Comparison of ENCODE assay signal across 15 mouse cellular contexts in the genomic region with DNA sequence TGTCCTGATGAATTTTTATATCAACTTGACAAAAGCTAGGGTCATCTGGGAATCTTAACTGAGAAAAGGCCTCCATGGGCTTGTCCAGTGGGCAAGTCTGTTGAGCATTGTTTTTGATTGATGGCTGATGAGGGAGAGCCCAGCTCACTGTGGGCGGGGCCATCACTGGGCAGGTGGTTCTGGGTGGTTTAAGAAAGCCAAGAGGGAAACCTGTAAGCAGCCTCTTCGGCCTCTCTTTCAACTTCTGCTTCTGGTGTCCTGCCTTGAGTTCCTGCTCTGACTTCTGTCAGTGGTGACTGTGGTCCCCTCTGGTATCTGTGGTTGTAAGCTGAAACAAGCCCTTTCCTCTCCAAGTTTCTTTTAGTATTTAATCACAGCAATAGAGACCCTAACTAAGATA.
A peak's percentile ranks its signal among the peaks of the same experiment; 100 is the strongest.
DNase-seq lines count a peak whose midpoint lies in the region; ATAC-seq and TF ChIP-seq lines count a peak whose summit lies in the region.
"Had no signal": no experiment of that assay in that cellular context is flagged by ENCODE, and none has a peak within 500 bp of the region (broad histone marks: within the 10 kb centered on the region; RNA-seq: fewer than 3 reads in every experiment).

No protein-coding gene starts in this region.

- no peaks in the 10 kb centered on the region for H3K27me3 ChIP-seq in forebrain, embryonic 14.5 days (replicated peaks; ENCODE audit: control insufficient read depth, insufficient read depth, low read length)
- no peaks in the 10 kb centered on the region for H3K27me3 ChIP-seq in forebrain, embryonic 16.5 days (replicated peaks; ENCODE audit: control insufficient read depth, insufficient read depth, low read length)
- no peaks in the 10 kb centered on the region for H3K27me3 ChIP-seq in hindbrain, embryonic 10.5 days (ENCODE audit: insufficient read depth, poor library complexity, severe bottlenecking)
- no peaks in the 10 kb centered on the region for H3K27me3 ChIP-seq in hindbrain, embryonic 16.5 days (replicated peaks; ENCODE audit: control insufficient read depth, insufficient read depth, low read length)
- H3K27me3 ChIP-seq: neural tube, embryonic 12.5 days had no signal

- H3K4me3 ChIP-seq in forebrain, embryonic 14.5 days (ENCODE audit: low read depth, low read length) = no peak overlapping the region
- no peak overlapping the region for H3K4me3 ChIP-seq in forebrain, embryonic 16.5 days (replicated peaks; ENCODE audit: low read length)
- H3K4me3 ChIP-seq in hindbrain, embryonic 10.5 days = no peak overlapping the region
- H3K4me3 ChIP-seq in hindbrain, embryonic 16.5 days (ENCODE audit: low read length) = no peak overlapping the region
- H3K4me3 ChIP-seq in left cerebral cortex, adult 2 months = no peak overlapping the region
- H3K4me3 ChIP-seq: neural tube, embryonic 12.5 days had no signal

- WGBS in forebrain, embryonic 14.5 days = 97% methylated on average over 2 of the region's 2 CpGs
- WGBS in forebrain, embryonic 16.5 days = 86% methylated on average over 2 of the region's 2 CpGs
- 88% methylated on average over 2 of the region's 2 CpGs for WGBS in hindbrain, embryonic 10.5 days
- WGBS in hindbrain, embryonic 16.5 days = 94% methylated on average over 2 of the region's 2 CpGs

- no peak overlapping the region for H3K4me2 ChIP-seq in forebrain, embryonic 14.5 days (ENCODE audit: low read length)
- no peak overlapping the region for H3K4me2 ChIP-seq in forebrain, embryonic 16.5 days (ENCODE audit: low read length)
- no peak overlapping the region for H3K4me2 ChIP-seq in hindbrain, embryonic 16.5 days (ENCODE audit: low read length)

- peaks cover 7% of the 10 kb centered on the region; the same call in 1 of the 2 replicates for H3K4me1 ChIP-seq in forebrain, embryonic 14.5 days (ENCODE audit: control insufficient read depth, insufficient read depth, low read length)
- peaks cover 17% of the 10 kb centered on the region for H3K4me1 ChIP-seq in forebrain, embryonic 16.5 days (replicated peaks; ENCODE audit: control insufficient read depth, insufficient read depth, low read length)
- peaks cover 62% of the 10 kb centered on the region for H3K4me1 ChIP-seq in hindbrain, embryonic 10.5 days (replicated peaks)
- peaks cover 16% of the 10 kb centered on the region for H3K4me1 ChIP-seq in hindbrain, embryonic 16.5 days (ENCODE audit: control insufficient read depth, insufficient read depth, low read depth, low read length)

- H3K27ac ChIP-seq in forebrain, embryonic 14.5 days (ENCODE audit: low read depth, low read length) = peak overlapping the region; percentile 21; the same call in 1 of the 2 replicates
- no peak overlapping the region for H3K27ac ChIP-seq in forebrain, embryonic 16.5 days (ENCODE audit: low read length)
- peak overlapping the region; percentile 90 for H3K27ac ChIP-seq in hindbrain, embryonic 10.5 days
- H3K27ac ChIP-seq in hindbrain, embryonic 16.5 days (ENCODE audit: low read depth, low read length) = no peak overlapping the region
- H3K27ac ChIP-seq in left cerebral cortex, adult 2 months = peak overlapping the region; percentile 6; the same call in 1 of the 2 replicates
- H3K27ac ChIP-seq: liver, embryonic 14.5 days had no signal

- H3K9me3 ChIP-seq in forebrain, embryonic 14.5 days (replicated peaks; ENCODE audit: control insufficient read depth, low read length) = no peaks in the 10 kb centered on the region
- no peaks in the 10 kb centered on the region for H3K9me3 ChIP-seq in forebrain, embryonic 16.5 days (ENCODE audit: control insufficient read depth, low read length)
- H3K9me3 ChIP-seq in hindbrain, embryonic 10.5 days = peaks cover 7% of the 10 kb centered on the region
- H3K9me3 ChIP-seq in hindbrain, embryonic 16.5 days (ENCODE audit: control insufficient read depth, low read length) = 0 out of 2 replicates have a peak, but pooled peaks cover 2% of the 10 kb centered on the region

- no peak for DNase-seq in forebrain, embryonic 14.5 days (ENCODE audit: low spot score)
- DNase-seq in hindbrain, embryonic 10.5 days (ENCODE audit: low spot score) = no peak
- DNase-seq in left cerebral cortex, adult 2 months (ENCODE audit: extremely low spot score in 1 of 2, low spot score in 2 of 2) = no peak
- DNase-seq in left cerebral cortex, adult 8-10 months (ENCODE audit: low spot score in 2 of 2) = no peak
- peak; percentile 63 for DNase-seq in ZHBTc4 (ENCODE audit: low read depth, low spot score)
- DNase-seq in right cerebral cortex, postnatal 25 days = no peak
- DNase-seq: adrenal gland, adult 8-10 months; cerebellum, adult 11-12 months; kidney, postnatal 25 days; lung, postnatal 10 days; thymus, postnatal 14 days had no signal

- no peaks in the 10 kb centered on the region for H3K36me3 ChIP-seq in forebrain, embryonic 14.5 days (ENCODE audit: control insufficient read depth, insufficient read depth, low read length)
- H3K36me3 ChIP-seq in forebrain, embryonic 16.5 days (ENCODE audit: control insufficient read depth, insufficient read depth) = no peaks in the 10 kb centered on the region
- H3K36me3 ChIP-seq in hindbrain, embryonic 10.5 days = 0 out of 2 replicates have a peak, but pooled peaks cover 5% of the 10 kb centered on the region
- no peaks in the 10 kb centered on the region for H3K36me3 ChIP-seq in hindbrain, embryonic 16.5 days (ENCODE audit: control insufficient read depth, insufficient read depth, low read length)
- H3K36me3 ChIP-seq: neural tube, embryonic 12.5 days had no signal

- TF ChIP-seq CTCF in left cerebral cortex, adult 2 months (IDR thresholded peaks at IDR 0.05) = no peak

- ATAC-seq in forebrain, embryonic 14.5 days = no peak
- no peak for ATAC-seq in forebrain, embryonic 16.5 days
- ATAC-seq in hindbrain, embryonic 16.5 days = no peak

- intact Hi-C loops in left cerebral cortex, adult 2 months (cut with DNase I) = no loop called here

- no peak overlapping the region for H3K9ac ChIP-seq in forebrain, embryonic 14.5 days (ENCODE audit: low read length)
- no peak overlapping the region for H3K9ac ChIP-seq in forebrain, embryonic 16.5 days (replicated peaks; ENCODE audit: low read depth, low read length)
- no peak overlapping the region for H3K9ac ChIP-seq in hindbrain, embryonic 16.5 days (ENCODE audit: low read depth, low read length)
- H3K9ac ChIP-seq: liver, embryonic 14.5 days; neural tube, embryonic 12.5 days had no signal

Comparison
In these comparisons a context has a peak if more than half of its experiments do, and no peak if none do; other contexts are left out.
1. H3K27ac ChIP-seq: peak in forebrain, embryonic 14.5 days (single experiment), hindbrain, embryonic 10.5 days (single experiment) and left cerebral cortex, adult 2 months (single experiment); none in forebrain, embryonic 16.5 days (single experiment) and hindbrain, embryonic 16.5 days (single experiment).